7 mouse cellular contexts compared by ENCODE assay signal in the genomic region with DNA sequence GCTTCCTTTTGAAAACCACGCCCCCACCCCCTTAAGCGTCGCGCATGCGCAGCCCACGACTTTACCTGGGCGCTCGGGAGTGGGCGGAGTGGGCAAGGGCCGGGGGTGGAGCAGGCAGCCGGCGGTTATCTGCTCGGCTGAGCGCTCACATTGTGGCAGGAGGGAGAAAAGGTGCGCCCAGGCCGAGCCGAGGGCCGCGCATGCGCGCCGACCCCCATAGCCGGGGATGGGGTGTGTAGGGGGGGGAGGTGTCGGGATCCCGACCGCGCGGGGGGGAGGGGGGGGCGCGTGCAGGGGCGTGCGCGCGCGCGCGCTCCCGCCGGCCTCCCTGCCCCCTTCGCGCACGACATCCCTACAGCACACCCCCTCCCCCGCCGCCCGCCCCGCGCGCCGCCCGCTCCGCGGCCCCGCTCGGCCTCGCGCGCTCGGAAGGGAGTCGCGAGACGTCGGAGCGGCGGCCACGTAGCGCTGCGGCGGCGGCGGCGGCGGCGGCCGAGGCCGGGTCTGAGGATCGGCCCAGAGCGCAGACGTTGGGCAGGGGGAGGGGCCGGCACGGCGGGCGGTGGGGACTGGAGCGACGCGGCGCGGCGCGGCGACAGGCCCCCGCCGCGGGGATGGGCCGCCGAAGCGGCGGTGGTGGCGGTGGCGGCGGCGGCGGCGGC. TPM values are rescaled to one million over a fixed set of nuclear protein-coding genes. Genes with fewer than 3 reads are reported as not detected.
A peak's percentile ranks its signal among the peaks of the same experiment; 100 is the strongest.
DNase-seq lines count a peak whose midpoint lies in the region; ATAC-seq and TF ChIP-seq lines count a peak whose summit lies in the region.

Zfp652 (plus strand) TSS at position 111 of the 662 bp plus-strand sequence.

- H3K9me3 ChIP-seq in intestine, postnatal 0 days (ENCODE audit: control insufficient read depth) = no peaks in the 10 kb centered on the region
- H3K9me3 ChIP-seq in limb, embryonic 11.5 days (ENCODE audit: control insufficient read depth, low read length) = no peaks in the 10 kb centered on the region
- no peaks in the 10 kb centered on the region for H3K9me3 ChIP-seq in midbrain, embryonic 14.5 days (ENCODE audit: control insufficient read depth, low read length)

- peak within 1 kb of the TSS; percentile 93 for H3K4me2 ChIP-seq in intestine, postnatal 0 days (replicated peaks; ENCODE audit: low read depth)
- H3K4me2 ChIP-seq in limb, embryonic 11.5 days (ENCODE audit: low read depth, severe bottlenecking) = peak within 1 kb of the TSS; percentile 90
- H3K4me2 ChIP-seq in midbrain, embryonic 14.5 days (ENCODE audit: low read length) = peak within 1 kb of the TSS; percentile 86

- peak; percentile 91 for ATAC-seq in intestine, postnatal 0 days
- ATAC-seq in limb, embryonic 11.5 days (ENCODE audit: insufficient number of reproducible peaks, low FRiP score, low TSS enrichment, low read depth) = peak; percentile 91
- ATAC-seq in midbrain, embryonic 14.5 days (ENCODE audit: low FRiP score, low TSS enrichment) = peak; percentile 88

- H3K4me3 ChIP-seq in intestine, postnatal 0 days (ENCODE audit: low read depth, low read length) = peak within 1 kb of the TSS; percentile 92
- H3K4me3 ChIP-seq in limb, embryonic 11.5 days (ENCODE audit: low read depth, low read length) = peak within 1 kb of the TSS; percentile 91
- H3K4me3 ChIP-seq in midbrain, embryonic 14.5 days (replicated peaks; ENCODE audit: low read depth, low read length) = peak within 1 kb of the TSS; percentile 91

- peak; percentile 90 for DNase-seq in adrenal gland, postnatal 10 days
- peak; percentile 92 for DNase-seq in embryo, embryonic 9.5 days (ENCODE audit: extremely low spot score)
- DNase-seq in gonadal fat pad, adult 2 months (ENCODE audit: low read depth) = no peak
- DNase-seq in limb, embryonic 11.5 days (ENCODE audit: low spot score) = peak; percentile 93
- peak; percentile 96 for DNase-seq in midbrain, embryonic 14.5 days
- peak; percentile 91 to 96 for DNase-seq in spleen, adult 18-20 months

- no peaks in the 10 kb centered on the region for H3K27me3 ChIP-seq in intestine, postnatal 0 days (replicated peaks; ENCODE audit: control insufficient read depth, insufficient read depth, low read length)
- H3K27me3 ChIP-seq in limb, embryonic 11.5 days (ENCODE audit: control insufficient read depth, insufficient read depth, low read length) = no peaks in the 10 kb centered on the region
- H3K27me3 ChIP-seq in midbrain, embryonic 14.5 days (ENCODE audit: control insufficient read depth, insufficient read depth, low read length) = no peaks in the 10 kb centered on the region

- WGBS in intestine, postnatal 0 days = under 1% methylated on average over 69 of the region's 103 CpGs
- under 1% methylated on average over 28 of the region's 103 CpGs for WGBS in limb, embryonic 11.5 days
- under 1% methylated on average over 49 of the region's 103 CpGs for WGBS in midbrain, embryonic 14.5 days

- TF ChIP-seq CTCF in intestine, postnatal 0 days (IDR thresholded peaks at IDR 0.05; ENCODE audit: low read depth) = no peak

- 0 out of 2 replicates have a peak, but pooled peaks cover 2% of the 10 kb centered on the region for H3K4me1 ChIP-seq in intestine, postnatal 0 days (replicated peaks; ENCODE audit: control insufficient read depth, insufficient read depth, low read length)
- peaks cover 21% of the 10 kb centered on the region for H3K4me1 ChIP-seq in limb, embryonic 11.5 days (ENCODE audit: control insufficient read depth, insufficient read depth, low read length)
- peaks cover 23% of the 10 kb centered on the region for H3K4me1 ChIP-seq in midbrain, embryonic 14.5 days (ENCODE audit: control insufficient read depth, insufficient read depth, low read length)

- no peaks in the 10 kb centered on the region for H3K36me3 ChIP-seq in intestine, postnatal 0 days (ENCODE audit: control insufficient read depth, insufficient read depth)
- H3K36me3 ChIP-seq in limb, embryonic 11.5 days (ENCODE audit: control insufficient read depth, insufficient read depth, low read length) = no peaks in the 10 kb centered on the region
- no peaks in the 10 kb centered on the region for H3K36me3 ChIP-seq in midbrain, embryonic 14.5 days (ENCODE audit: control insufficient read depth, insufficient read depth, low read length)

- H3K27ac ChIP-seq in intestine, postnatal 0 days (ENCODE audit: low read depth, low read length) = peak within 1 kb of the TSS; percentile 99
- H3K27ac ChIP-seq in limb, embryonic 11.5 days (replicated peaks; ENCODE audit: low read depth, low read length) = peak within 1 kb of the TSS; percentile 98
- peak within 1 kb of the TSS; percentile 97 for H3K27ac ChIP-seq in midbrain, embryonic 14.5 days (replicated peaks; ENCODE audit: low read depth, low read length)

- H3K9ac ChIP-seq in intestine, postnatal 0 days (ENCODE audit: low read depth, low read length) = peak within 1 kb of the TSS; percentile 95
- H3K9ac ChIP-seq in limb, embryonic 11.5 days (ENCODE audit: low read length) = peak within 1 kb of the TSS; percentile 96
- peak within 1 kb of the TSS; percentile 97 for H3K9ac ChIP-seq in midbrain, embryonic 14.5 days (replicated peaks; ENCODE audit: low read length)

RNA-seq across cellular contexts. Expression of gene Zfp652, which starts in this region (rescaled TPM):
- total RNA-seq in adrenal gland, postnatal 10 days (2021) = 10 to 100 TPM; 42.8 to 46.6 TPM
- 15.5 and 20.2 TPM in 2 replicates for polyA plus RNA-seq in gonadal fat pad, adult 2 months (2012; rRNA removed)
- 7.9 and 9.7 TPM in 2 replicates for polyA plus RNA-seq in intestine, postnatal 0 days (2015; fragmentation: Nextera tagmentation; extraction: Ambion mirVana)
- polyA plus RNA-seq in limb, embryonic 11.5 days (2014; fragmentation: Nextera tagmentation; extraction: Ambion mirVana) = 11.7 and 13.7 TPM in 2 replicates
- polyA plus RNA-seq in midbrain, embryonic 14.5 days (2014; fragmentation: Nextera tagmentation; extraction: Ambion mirVana) = 13.1 and 15.7 TPM in 2 replicates
